Mouse (Mus musculus) erythroid progenitor cell, adult 5-6 weeks (primary cell): ENCODE data around the gene Ankk1. TPM values are rescaled to one million over a fixed set of nuclear protein-coding genes. Genes with fewer than 3 reads are reported as not detected.

Experiments used
- ATAC-seq: replicated peaks from 2 replicates; pipeline ENCODE4 v1.8.0; 2016; ENCODE audit warnings: moderate number of reproducible peaks, mild to moderate bottlenecking, moderate TSS enrichment, inconsistent platforms; ENCODE audit not compliant: poor library complexity, low FRiP score, severe bottlenecking
- total RNA-seq, 2 experiments: library from RNA; stranded (forward) in 1 of 2; stranded (reverse) in 1 of 2; fragments of 150-400 nt in 1 of 2; fragments of 186-747, 209-891 nt in 1 of 2; gene quantifications; 2 replicates each; pipeline versions ENCODE4 v1.2.3 to v1.2.4; 2015 to 2017; ENCODE audit warnings: low replicate concordance in 2 of 2

The Ankk1 gene
- total RNA-seq (2015; ENCODE audit: low replicate concordance): not detected in 2 replicates
- total RNA-seq (2017; ENCODE audit: low replicate concordance): not detected in 2 replicates

GRCm38 (mm10) chr9:49426921-49427320 is at the start of gene Ankk1:
TSS of gene Ankk1 (minus strand) at chr9:49427021.
- no peak for ATAC-seq

GRCm38 (mm10) chr9:49472126-49472525 is 45.3 kb upstream of the Ankk1 start:
- no peak for ATAC-seq

DNA sequence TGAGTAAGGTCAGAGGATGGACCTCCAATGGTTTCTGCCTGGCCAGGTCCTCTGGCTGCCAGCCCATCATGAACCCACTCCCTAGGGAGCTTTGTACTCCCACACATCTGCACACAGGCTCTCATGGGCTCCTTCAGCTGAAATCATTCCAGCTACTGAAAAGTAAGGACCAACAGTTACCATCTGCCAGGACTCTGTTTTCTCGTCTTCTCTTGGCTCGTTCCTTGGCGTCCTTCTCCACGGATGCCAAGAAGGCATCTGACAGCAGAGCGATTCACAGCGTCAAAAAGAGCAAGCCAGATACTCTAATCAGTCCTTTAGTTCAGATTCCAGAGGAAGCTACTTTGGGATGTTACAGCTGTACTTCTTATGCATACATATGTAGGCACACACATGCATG is 44.1 kb upstream of the Ankk1 start:
- no peak for ATAC-seq

GRCm38 (mm10) chr9:49470006-49470405 is 43.2 kb upstream of the Ankk1 start:
- no peak for ATAC-seq

- ATAC-seq: no peak
Observed at GRCm38 (mm10) chr9:49456136-49456535, 29.3 kb upstream of the Ankk1 start.

DNA sequence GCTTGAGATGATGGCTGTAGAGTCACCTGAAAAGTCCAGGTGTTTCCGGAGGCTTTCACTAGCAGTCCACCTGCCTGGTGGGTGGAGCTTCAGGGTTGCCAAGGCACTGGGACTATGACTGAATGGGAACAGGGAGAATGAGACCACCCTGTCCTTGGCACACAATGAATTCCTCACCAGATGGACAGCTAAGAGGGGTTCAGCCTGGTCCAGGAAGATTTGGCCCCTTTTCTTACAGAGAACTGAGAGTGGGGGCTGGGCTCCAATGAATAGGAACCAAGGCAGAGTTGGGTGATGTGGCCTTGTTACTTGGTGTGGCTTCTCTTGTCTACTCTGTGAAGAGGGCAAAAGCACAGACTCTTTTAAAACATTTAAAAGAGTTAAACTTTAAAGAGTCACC is 25.6 kb upstream of the Ankk1 start:
- no peak for ATAC-seq

DNA sequence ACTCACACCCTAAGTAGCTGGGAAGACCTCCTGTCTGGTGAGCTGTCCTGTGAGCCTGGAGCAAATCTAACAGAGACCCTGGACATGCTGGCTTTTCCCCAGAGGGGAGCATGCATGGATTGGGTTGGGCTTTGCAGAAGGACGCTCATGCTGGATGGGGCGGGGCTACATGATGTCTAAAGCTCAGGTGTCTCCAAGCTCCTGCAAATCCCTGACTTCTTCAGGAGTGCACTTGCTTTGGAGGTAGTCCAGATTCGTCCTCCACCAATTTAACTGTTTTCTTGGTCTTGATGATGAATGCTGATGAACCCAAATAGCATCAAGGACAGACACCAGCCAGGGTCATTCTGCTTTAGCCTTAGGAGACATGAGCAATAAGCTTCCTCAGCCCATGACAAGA is 23.7 kb upstream of the Ankk1 start:
- no peak for ATAC-seq

GRCm38 (mm10) chr9:49442621-49443020 is 15.8 kb upstream of the Ankk1 start:
- no peak for ATAC-seq

GRCm38 (mm10) chr9:49427478-49427877 is 657 bp upstream of the Ankk1 start:
- ATAC-seq: no peak

DNA sequence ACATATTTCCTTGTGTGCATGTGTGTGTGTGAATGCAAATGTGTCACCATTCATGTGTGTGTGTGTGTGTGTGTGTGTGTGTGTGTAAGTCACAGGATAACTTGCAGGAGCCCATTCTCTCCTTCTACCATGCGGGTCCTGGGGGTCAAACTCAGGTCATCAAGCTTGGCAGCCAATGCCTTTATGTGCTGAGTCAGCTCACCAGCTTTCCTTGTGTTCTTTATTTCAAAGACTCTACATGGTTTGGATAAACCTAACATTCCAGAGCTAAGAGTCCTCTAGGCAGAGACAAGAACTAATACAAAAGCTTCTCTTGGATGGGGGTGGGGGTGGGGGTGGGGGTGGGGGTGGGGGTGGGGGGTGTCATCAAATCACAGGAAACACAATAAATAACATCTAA is 1.2 kb downstream of the Ankk1 start:
- ATAC-seq: no peak

DNA sequence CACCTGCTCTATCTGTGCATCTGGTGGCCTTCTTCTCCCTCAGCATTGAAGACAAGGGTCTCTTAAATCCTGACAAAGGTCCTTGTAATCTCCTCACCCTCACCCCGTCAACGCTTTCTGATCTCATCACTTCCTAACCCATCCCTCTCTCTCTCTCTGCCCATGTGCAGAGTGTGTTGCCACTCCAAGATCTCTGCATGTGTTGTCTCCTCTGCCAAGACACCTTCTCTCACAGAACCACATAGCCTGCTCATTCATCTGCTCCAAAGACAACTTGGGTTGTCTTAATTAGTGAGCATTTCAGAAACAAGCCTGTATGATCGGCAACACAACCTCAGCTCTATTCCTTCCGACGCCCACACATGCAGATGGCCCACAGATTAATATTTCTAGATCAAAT is 3.0 kb downstream of the Ankk1 start:
- ATAC-seq: no peak

DNA sequence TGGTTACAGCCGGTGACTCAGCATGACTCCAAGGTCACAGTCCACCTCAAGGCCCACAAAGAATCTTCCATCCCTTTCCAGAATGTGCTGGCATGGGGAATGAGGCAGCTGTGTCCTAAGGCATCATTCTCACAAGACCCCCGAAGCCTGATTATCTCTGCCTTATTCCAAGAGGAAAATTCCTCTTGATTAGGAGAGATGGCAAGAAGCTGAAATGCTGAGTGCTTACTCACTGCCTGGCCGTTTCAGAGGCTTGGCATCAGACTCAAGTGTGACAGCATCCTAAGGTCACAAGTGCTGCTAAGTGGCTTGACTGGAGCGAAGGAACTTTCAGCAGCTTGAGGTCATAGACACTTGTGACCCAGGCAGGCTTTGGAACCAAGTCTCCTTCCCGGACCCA is 16.2 kb downstream of the Ankk1 start:
- ATAC-seq: no peak

DNA sequence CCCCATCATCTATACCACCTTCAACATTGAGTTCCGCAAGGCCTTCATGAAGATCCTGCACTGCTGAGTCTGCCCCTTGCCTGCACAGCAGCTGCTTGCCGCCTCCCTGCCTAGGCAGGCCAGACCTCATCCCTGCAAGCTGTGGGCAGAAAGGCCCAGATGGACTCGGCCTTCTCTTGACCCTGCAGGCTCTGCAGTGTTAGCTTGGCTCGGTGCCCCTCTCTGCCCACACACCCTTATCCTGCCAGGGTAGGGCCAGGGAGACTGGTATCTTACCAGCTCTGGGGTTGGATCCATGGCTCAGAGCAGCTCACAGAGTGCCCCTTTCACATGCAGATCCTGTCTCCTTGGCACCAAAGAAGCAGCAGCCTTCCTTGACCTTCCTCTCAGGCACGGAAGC is 19.8 kb downstream of the Ankk1 start:
- ATAC-seq: no peak

- ATAC-seq: no peak
Observed at GRCm38 (mm10) chr9:49403711-49404110, 23.1 kb downstream of the Ankk1 start.

GRCm38 (mm10) chr9:49396006-49396405 is 30.8 kb downstream of the Ankk1 start:
- ATAC-seq: no peak

- no peak for ATAC-seq
Observed at GRCm38 (mm10) chr9:49392242-49392641, 34.6 kb downstream of the Ankk1 start.

DNA sequence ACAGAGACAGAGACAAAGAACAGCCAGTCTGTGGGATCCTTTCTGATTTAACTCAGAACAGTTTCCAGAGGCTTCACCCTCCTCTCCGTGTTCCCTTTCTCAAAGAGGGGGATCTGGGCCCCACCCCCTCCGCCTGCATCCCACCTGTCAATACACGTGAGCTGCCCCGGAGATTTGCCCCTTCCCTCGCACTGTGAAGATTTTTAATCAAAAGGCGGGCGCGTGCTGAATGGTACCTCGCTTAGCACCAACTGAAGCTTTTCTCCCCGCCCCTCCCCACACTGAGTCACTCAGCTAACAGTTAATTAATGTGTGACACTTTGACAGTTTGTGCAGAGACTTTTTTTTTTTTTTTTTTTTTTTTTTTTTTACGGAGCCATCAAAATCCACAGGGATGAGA is 40.7 kb downstream of the Ankk1 start:
- ATAC-seq: no peak

DNA sequence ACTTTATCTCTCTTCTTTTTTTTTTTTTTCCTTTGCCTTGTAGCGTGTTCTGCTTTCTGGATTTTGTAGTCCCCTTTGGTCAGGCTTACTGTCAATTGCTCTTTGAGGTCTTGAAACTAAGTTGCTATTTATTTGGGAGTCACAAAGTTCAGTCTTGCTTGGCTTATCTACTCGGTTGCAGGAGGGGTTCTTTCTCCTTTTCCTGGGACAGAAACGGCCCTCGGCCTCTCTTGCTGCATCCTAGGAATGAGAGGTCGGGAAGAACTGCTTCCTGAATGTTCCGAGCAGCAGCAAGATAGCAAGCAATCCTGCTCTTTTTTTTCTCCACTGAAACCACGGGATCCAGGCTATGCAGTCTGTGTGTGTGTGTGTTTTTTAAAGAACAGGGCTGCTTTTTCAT is 41.5 kb downstream of the Ankk1 start:
- no peak for ATAC-seq

DNA sequence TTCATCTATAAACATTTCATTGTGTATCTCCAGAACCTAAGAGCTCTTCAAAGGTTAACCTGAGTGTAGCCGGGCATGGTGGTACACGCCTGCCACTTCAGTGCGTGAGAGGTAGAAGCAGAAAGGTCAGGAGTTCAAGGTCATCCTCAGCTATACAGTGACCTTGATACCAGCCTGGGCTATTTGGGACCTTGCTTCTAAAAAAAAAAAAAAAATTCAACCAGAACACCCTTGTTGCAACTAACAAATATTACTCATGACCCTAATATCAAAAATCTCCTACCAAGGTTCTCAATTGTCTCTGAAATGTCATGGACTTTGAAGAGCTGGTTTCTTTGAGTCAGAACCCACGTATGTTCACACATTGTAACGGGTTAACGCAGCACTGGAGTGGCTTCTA is 42.0 kb downstream of the Ankk1 start:
- ATAC-seq: no peak

DNA sequence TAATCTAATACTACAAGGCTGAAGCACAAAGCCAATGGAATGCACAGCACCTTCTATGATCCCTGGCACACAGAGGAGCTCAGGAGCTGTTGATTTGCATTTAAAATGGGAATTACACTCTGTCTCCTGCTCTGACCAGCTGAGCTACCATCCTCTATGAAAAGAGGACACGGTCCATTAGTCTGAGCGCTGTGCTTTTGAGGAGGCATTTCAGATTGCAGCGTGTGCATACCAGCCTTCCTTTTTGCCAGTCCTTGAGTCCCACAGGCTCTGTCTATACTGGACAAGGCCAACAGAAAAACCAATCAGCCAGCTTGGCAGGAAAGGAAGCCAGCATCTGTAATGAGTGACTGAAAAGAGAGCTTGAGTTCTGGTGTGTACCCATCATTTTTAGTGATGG is 42.8 kb downstream of the Ankk1 start:
- ATAC-seq: no peak

GRCm38 (mm10) chr9:49379962-49380361 is 46.9 kb downstream of the Ankk1 start:
- ATAC-seq: no peak

GRCm38 (mm10) chr9:49373946-49374345 is 52.9 kb downstream of the Ankk1 start:
- ATAC-seq: no peak

- no peak for ATAC-seq
Observed at GRCm38 (mm10) chr9:49365763-49366162, 61.1 kb downstream of the Ankk1 start.
